Mouse (Mus musculus) ES-E14 (cell line): ENCODE measurements at regions not wholly inside any gene's neighbourhood (a gene's known extent, or its start where the extent isn't known, plus 50 kb on each side); places are given as distances from the start of the nearest gene placed in this dataset.

Source experiments
- DNase-seq: peaks from one replicate; pipeline ENCODE4 v3.0.0-alpha.2; 2013; ENCODE audit warnings: low read depth, low spot score
- H3K27ac ChIP-seq: 2 replicates; pipeline ENCODE4 v1.5.1; 2012; ENCODE audit warnings: low read depth, mild to moderate bottlenecking, low read length, moderate library complexity, mixed read lengths; ENCODE audit not compliant: poor library complexity, insufficient read depth, severe bottlenecking
- H3K36me3 ChIP-seq: 2 replicates; pipeline ENCODE4 v1.6.1; 2012; ENCODE audit warnings: mild to moderate bottlenecking, low read length, moderate library complexity, mixed read lengths; ENCODE audit not compliant: control insufficient read depth, poor library complexity, insufficient read depth, severe bottlenecking
- H3K4me1 ChIP-seq, 2 experiments: fragments of 150-350 bp in 1 of 2; sonication (generic) in 1 of 2; 2 replicates each; pipeline ENCODE4 v1.6.1; 2012; ENCODE audit warnings: low read length in 2 of 2, mild to moderate bottlenecking in 1 of 2, mixed read lengths in 1 of 2; ENCODE audit not compliant: control insufficient read depth in 2 of 2, insufficient read depth in 2 of 2, poor library complexity in 1 of 2
- H3K4me3 ChIP-seq, 2 experiments: fragments of 150-350 bp in 1 of 2; sonication (generic) in 1 of 2; 2 replicates each; pipeline ENCODE4 v1.5.1; 2012; ENCODE audit warnings: low read length in 2 of 2, low read depth in 1 of 2, mild to moderate bottlenecking in 1 of 2, mixed read lengths in 1 of 2; ENCODE audit not compliant: insufficient read depth in 1 of 2, poor library complexity in 1 of 2, severe bottlenecking in 1 of 2
- H3K9ac ChIP-seq: 2 replicates; pipeline ENCODE4 v1.6.1; 2012; ENCODE audit warnings: low read depth, mild to moderate bottlenecking, low read length, mixed read lengths; ENCODE audit not compliant: poor library complexity, insufficient read depth, severe bottlenecking
- H3K9me3 ChIP-seq: fragments of 150-350 bp; sonication (generic); 2 replicates; pipeline ENCODE4 v1.6.1; 2012; ENCODE audit warnings: low read depth, mild to moderate bottlenecking, low read length; ENCODE audit not compliant: control insufficient read depth, insufficient read depth
- CHD2 ChIP-seq: IDR thresholded peaks from 2 replicates; pipeline ENCODE4 v1.6.1; 2014; ENCODE audit warnings: mild to moderate bottlenecking, low read depth, low read length, inconsistent platforms
- HCFC1 ChIP-seq: IDR thresholded peaks from 2 replicates; pipeline ENCODE4 v1.6.1; 2012; ENCODE audit warnings: low read length, inconsistent platforms, borderline replicate concordance; ENCODE audit not compliant: insufficient read depth
- MAFK ChIP-seq: IDR thresholded peaks from 2 replicates; pipeline ENCODE4 v1.6.1; 2014; ENCODE audit warnings: mild to moderate bottlenecking, low read depth, low read length, inconsistent platforms; ENCODE audit not compliant: insufficient read depth
- ZC3H11A ChIP-seq: IDR thresholded peaks from 2 replicates; pipeline ENCODE4 v1.6.1; 2012; ENCODE audit warnings: low read depth, mild to moderate bottlenecking, inconsistent platforms, low read length, borderline replicate concordance
- ZNF384 ChIP-seq: IDR thresholded peaks from 2 replicates; pipeline ENCODE4 v1.6.1; 2012; ENCODE audit warnings: low read depth, low read length, inconsistent platforms
- in situ Hi-C, 2 experiments: fragments of 600-800 bp; cut with MboI; formaldehyde crosslinking; loops; one replicate each; pipeline ENCODE4 v1.15.1; 2025; ENCODE audit warnings: low sequenced_read_pairs in 2 of 2, inconsistent platforms in 1 of 2; ENCODE audit not compliant: unreplicated experiment in 2 of 2

GRCm38 (mm10) chr5:106139109-106139508, 262.7 kb downstream of the Zfp326 start:
- Histone ChIP-seq H3K9me3 (no peaks in the 10 kb centered on the region), H3K36me3 (no peaks in the 10 kb centered on the region), H3K27ac (no peak overlapping the region), H3K4me3 (no peak overlapping the region), H3K4me1 (no peaks in the 10 kb centered on the region), H3K9ac (no peak overlapping the region)
- no peak for TF ChIP-seq HCFC1
- TF ChIP-seq MAFK: no peak
- no peak for TF ChIP-seq ZC3H11A
- TF ChIP-seq CHD2: no peak
- no peak for TF ChIP-seq ZNF384
- no peak for DNase-seq
- in situ Hi-C loops: no loop called here

GRCm38 (mm10) chr5:106122928-106123327, 246.6 kb downstream of the Zfp326 start:
- in situ Hi-C loops: no loop called here
- no peak for DNase-seq
- no peak overlapping the region for H3K9ac ChIP-seq
- H3K36me3 ChIP-seq: no peaks in the 10 kb centered on the region
- H3K4me3 ChIP-seq: no peak overlapping the region
- H3K9me3 ChIP-seq: no peaks in the 10 kb centered on the region
- H3K27ac ChIP-seq: no peak overlapping the region
- no peak for TF ChIP-seq MAFK
- no peak for TF ChIP-seq ZC3H11A
- no peak for TF ChIP-seq CHD2
- TF ChIP-seq HCFC1: no peak
- no peak for TF ChIP-seq ZNF384
- H3K4me1 ChIP-seq: no peaks in the 10 kb centered on the region

- no peak overlapping the region for H3K27ac ChIP-seq
These were observed 243.2 kb downstream of the Zfp326 start for GRCm38 (mm10) chr5:106119584-106119983.

GRCm38 (mm10) chr5:106113186-106113585, 236.8 kb downstream of the Zfp326 start:
- TF ChIP-seq MAFK: no peak
- Histone ChIP-seq H3K4me3 (no peak overlapping the region), H3K4me1 (no peaks in the 10 kb centered on the region), H3K9me3 (no peaks in the 10 kb centered on the region), H3K36me3 (no peaks in the 10 kb centered on the region), H3K27ac (no peak overlapping the region), H3K9ac (no peak overlapping the region)
- no peak for DNase-seq
- in situ Hi-C loops: no loop called here

More at GRCm38 (mm10) chr5:106119584-106119983, 243.2 kb downstream of the Zfp326 start:
- in situ Hi-C loops: no loop called here
- DNase-seq: no peak
- Histone ChIP-seq H3K36me3 (no peaks in the 10 kb centered on the region), H3K4me3 (no peak overlapping the region), H3K9me3 (no peaks in the 10 kb centered on the region), H3K4me1 (no peaks in the 10 kb centered on the region), H3K9ac (no peak overlapping the region)
- TF ChIP-seq HCFC1 (no peak), ZNF384 (no peak), MAFK (no peak), ZC3H11A (no peak), CHD2 (no peak)

- Histone ChIP-seq H3K9me3 (no peaks in the 10 kb centered on the region), H3K36me3 (no peaks in the 10 kb centered on the region), H3K9ac (no peak overlapping the region), H3K27ac (no peak overlapping the region), H3K4me1 (no peaks in the 10 kb centered on the region), H3K4me3 (no peak overlapping the region)
- in situ Hi-C loops: no loop called here
- DNase-seq: no peak
- TF ChIP-seq ZC3H11A: no peak
- no peak for TF ChIP-seq MAFK
- no peak for TF ChIP-seq ZNF384
- TF ChIP-seq HCFC1: no peak
- TF ChIP-seq CHD2: no peak
These were observed 232.2 kb downstream of the Zfp326 start for GRCm38 (mm10) chr5:106108474-106108971.
